Mouse (Mus musculus) liver, embryonic 15.5 days (tissue): ENCODE measurements around the gene Gp2. TPM values are rescaled to one million over a fixed set of nuclear protein-coding genes. Genes with fewer than 3 reads are reported as not detected.

Source experiments
- ATAC-seq: fragments of 200-750 bp; cut with Nextera tagmentation; 2 replicates; pipeline ENCODE4 v1.8.0; 2017; ENCODE audit warnings: moderate number of reproducible peaks, mild to moderate bottlenecking, moderate library complexity; ENCODE audit not compliant: insufficient read depth
- H3K27ac ChIP-seq: fragments of 300-500 bp; sonication (generic); replicated peaks from 2 replicates; pipeline ENCODE4 v1.5.1; 2015; ENCODE audit warnings: mild to moderate bottlenecking, inconsistent platforms
- H3K27me3 ChIP-seq: fragments of 300-500 bp; sonication (generic); 2 replicates; pipeline ENCODE4 v1.6.1; 2015; ENCODE audit warnings: mild to moderate bottlenecking, inconsistent platforms
- H3K36me3 ChIP-seq: fragments of 300-500 bp; sonication (generic); replicated peaks from 2 replicates; pipeline ENCODE4 v1.6.1; 2015; ENCODE audit warnings: moderate library complexity, mild to moderate bottlenecking, inconsistent platforms
- H3K4me1 ChIP-seq: fragments of 300-500 bp; sonication (generic); replicated peaks from 2 replicates; pipeline ENCODE4 v1.6.1; 2015; ENCODE audit warnings: inconsistent platforms
- H3K4me2 ChIP-seq: fragments of 300-500 bp; sonication (generic); 2 replicates; pipeline ENCODE4 v1.6.1; 2015; ENCODE audit warnings: moderate library complexity, mild to moderate bottlenecking, inconsistent platforms
- H3K4me3 ChIP-seq: fragments of 300-500 bp; sonication (generic); replicated peaks from 2 replicates; pipeline ENCODE4 v1.5.1; 2015; ENCODE audit warnings: mild to moderate bottlenecking, inconsistent platforms
- H3K9ac ChIP-seq: fragments of 300-500 bp; sonication (generic); 2 replicates; pipeline ENCODE4 v1.6.1; 2015; ENCODE audit warnings: moderate library complexity, mild to moderate bottlenecking, inconsistent platforms
- H3K9me3 ChIP-seq: fragments of 300-500 bp; sonication (generic); replicated peaks from 2 replicates; pipeline ENCODE4 v1.6.1; 2016; ENCODE audit warnings: inconsistent platforms
- WGBS: fragments of 180-500 bp; shearing (Covaris S2); methylation state at CpG from one replicate; pipeline ENCODE4 v1.1.7; 2015; ENCODE audit warnings: mixed read lengths; ENCODE audit not compliant: insufficient replicate concordance; 5-methylcytosine and 5-hydroxymethylcytosine counted together
- polyA plus RNA-seq: library from polyadenylated mRNA; unstranded; fragments of >200 nt; fragmentation: Nextera tagmentation; extraction: Ambion mirVana; gene quantifications from 2 replicates; pipeline ENCODE4 v1.2.1, GENCODE M21; 2015

Gene Gp2
- polyA plus RNA-seq, 1 experiment from 2014 or later = not detected

DNA sequence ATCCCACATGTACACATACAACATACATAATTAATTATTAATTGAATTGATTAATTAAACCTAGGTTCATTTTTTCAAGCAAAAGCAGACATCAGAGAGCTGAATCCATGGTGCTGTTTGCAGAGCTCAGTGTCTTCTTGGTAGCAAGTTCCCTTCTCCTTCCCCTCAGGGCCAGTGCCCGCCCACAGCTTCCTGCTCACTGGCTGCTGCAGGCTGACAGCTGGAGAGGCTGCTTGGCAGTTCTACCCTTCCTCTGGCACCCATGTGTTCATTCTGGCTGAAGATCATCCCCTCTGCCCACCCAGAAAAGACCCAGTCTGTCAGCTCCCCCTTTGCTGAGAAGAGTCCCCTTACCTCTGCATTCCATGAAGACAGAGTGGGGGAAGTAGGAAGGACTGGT, 40.6 kb downstream of the Gp2 start:
- 36% methylated on average over 1 of the region's 1 CpGs for WGBS
- no peaks in the 10 kb centered on the region for H3K36me3 ChIP-seq

DNA sequence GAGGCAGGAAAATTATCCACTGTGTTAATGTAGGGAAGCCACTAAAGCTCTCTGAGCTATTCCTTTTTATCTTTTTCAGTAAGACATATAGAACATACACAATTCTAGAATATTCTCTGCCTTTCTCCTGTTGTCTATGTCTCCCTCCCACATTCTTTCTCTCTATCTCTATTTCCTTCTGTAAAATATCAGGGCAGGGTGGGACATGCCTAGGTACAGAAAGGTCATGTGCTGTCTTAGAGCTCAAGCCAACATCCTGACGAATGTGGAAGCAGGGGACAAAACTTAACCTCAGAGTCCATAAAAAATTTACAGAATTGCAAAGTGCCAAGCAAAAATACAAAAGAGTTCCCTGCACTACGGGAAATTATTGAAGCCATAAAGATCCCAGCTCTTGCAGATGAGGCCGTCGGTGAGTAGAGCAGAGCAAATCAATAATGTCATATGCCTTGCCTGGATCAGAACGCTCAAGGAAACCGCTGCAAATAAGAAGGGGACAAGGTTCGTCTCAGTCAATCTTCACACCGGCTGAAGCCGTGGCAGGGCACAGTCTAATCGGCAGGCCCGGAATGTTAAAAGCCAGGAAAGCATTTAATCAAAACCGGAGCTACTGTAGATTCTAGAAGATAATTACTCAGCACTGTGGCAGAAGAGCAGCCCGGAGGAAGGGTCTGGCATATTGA, 64.9 kb downstream of the Gp2 start:
- WGBS = 66% methylated on average over 13 of the region's 13 CpGs
- H3K9me3 ChIP-seq = no peaks in the 10 kb centered on the region
- H3K4me3 ChIP-seq = no peak overlapping the region
- no peak overlapping the region for H3K4me2 ChIP-seq
- H3K36me3 ChIP-seq = no peaks in the 10 kb centered on the region
- H3K27ac ChIP-seq = no peak overlapping the region
- no peaks in the 10 kb centered on the region for H3K27me3 ChIP-seq
- no peak overlapping the region for H3K9ac ChIP-seq
- no peaks in the 10 kb centered on the region for H3K4me1 ChIP-seq
- no peak for ATAC-seq

More for the DNA sequence above, 40.6 kb downstream of the Gp2 start:
- no peak overlapping the region for H3K4me3 ChIP-seq
- H3K27me3 ChIP-seq = no peaks in the 10 kb centered on the region
- no peaks in the 10 kb centered on the region for H3K4me1 ChIP-seq
- no peak overlapping the region for H3K27ac ChIP-seq
- no peaks in the 10 kb centered on the region for H3K9me3 ChIP-seq
- no peak overlapping the region for H3K9ac ChIP-seq
- H3K4me2 ChIP-seq = no peak overlapping the region
- no peak for ATAC-seq

Other genes with a start within 250 kb of the Gp2 start
- not detected in 2 replicates for gene Umod, start 20.0 kb upstream of the Gp2 start, polyA plus RNA-seq
- 0.21 and 0.23 TPM in 2 replicates for gene Acsm5, start 60.2 kb upstream of the Gp2 start, polyA plus RNA-seq
- gene Pdilt, start 64.2 kb upstream of the Gp2 start, polyA plus RNA-seq = not detected in 2 replicates
- not detected in 2 replicates for gene Acsm2, start 95.1 kb upstream of the Gp2 start, polyA plus RNA-seq
- 13.9 and 17.2 TPM in 2 replicates for gene Acsm1, start 147.7 kb upstream of the Gp2 start, polyA plus RNA-seq
- gene Acsm4, start 230.7 kb upstream of the Gp2 start, polyA plus RNA-seq = not detected in 2 replicates